Mouse (Mus musculus) embryonic fibroblast, embryonic 13.5 days (primary cell): ENCODE results near the gene Ubxn10.

Source experiments
- CTCF ChIP-seq: IDR thresholded peaks from 2 replicates; pipeline ENCODE4 v1.5.1; 2011; ENCODE audit warnings: mild to moderate bottlenecking, control low read depth, low read length, moderate library complexity, borderline replicate concordance; ENCODE audit not compliant: insufficient read depth
- POLR2A ChIP-seq: IDR thresholded peaks from 2 replicates; pipeline ENCODE4 v1.6.1; 2011; ENCODE audit warnings: low read depth, mild to moderate bottlenecking, control low read depth, low read length, moderate library complexity

GRCm38 (mm10) chr4:138780300-138780699 is 43.3 kb upstream of the Ubxn10 start:
- TF ChIP-seq POLR2A (no peak), CTCF (no peak)
